Mouse (Mus musculus) left cerebral cortex, postnatal 14 days (tissue): ENCODE results near the gene Serpina11. TPM values are rescaled to one million over a fixed set of nuclear protein-coding genes. Genes with fewer than 3 reads are reported as not detected.
A peak's percentile ranks its signal among the peaks of the same experiment; 100 is the strongest.

Experiments used
- DNase-seq, 2 experiments: peaks; one replicate each; pipeline ENCODE4 v3.0.0; 2021 to 2022; ENCODE audit warnings: low spot score in 2 of 2, mixed read lengths in 1 of 2
- intact Hi-C: fragments of 180-260 bp; cut with DNase I; formaldehyde crosslinking; loops from one replicate; pipeline ENCODE4 v1.15.1; 2025
- long read RNA-seq, 2 experiments: library from polyadenylated mRNA; stranded (forward); transcript quantifications; one replicate each; pipeline ENCODE4 v2.0.0; 2021
- total RNA-seq, 2 experiments: library from RNA; stranded (reverse); gene quantifications; 2 replicates each; pipeline ENCODE4 v1.2.3; 2021

Gene Serpina11
- total RNA-seq, result not detected
- long read RNA-seq, experiment 1, result 0 reads
- long read RNA-seq, experiment 2, result 0 reads

- no peak for DNase-seq
- intact Hi-C loops, result no loop called here
Observed at GRCm38 (mm10) chr12:103989857-103990256, at the start of gene Serpina11. TSS of gene Serpina11 (minus strand) at chr12:103989957.

- intact Hi-C loops, result no loop called here
- no peak for DNase-seq
Observed at GRCm38 (mm10) chr12:104038181-104038580, 48.4 kb upstream of the Serpina11 start.

GRCm38 (mm10) chr12:104033752-104034151, 44.0 kb upstream of the Serpina11 start:
- intact Hi-C loops, result no loop called here
- no peak for DNase-seq

GRCm38 (mm10) chr12:104029986-104030385, 40.2 kb upstream of the Serpina11 start:
- intact Hi-C loops, result no loop called here
- DNase-seq, result no peak

GRCm38 (mm10) chr12:104015280-104015679, 25.5 kb upstream of the Serpina11 start:
- intact Hi-C loops, result no loop called here
- no peak for DNase-seq

- intact Hi-C loops, result no loop called here
- DNase-seq, result no peak
Observed at GRCm38 (mm10) chr12:104013620-104014019, 23.9 kb upstream of the Serpina11 start, which contains the start of gene Serpina9. TSS of gene Serpina9 (minus strand) at chr12:104013755.

- no peak for DNase-seq
- intact Hi-C loops, result no loop called here
Observed at GRCm38 (mm10) chr12:104004689-104005088, 14.9 kb upstream of the Serpina11 start.

GRCm38 (mm10) chr12:104003238-104003612, 13.5 kb upstream of the Serpina11 start:
- no peak for DNase-seq
- intact Hi-C loops, result no loop called here

GRCm38 (mm10) chr12:104002569-104003237, 12.9 kb upstream of the Serpina11 start:
- intact Hi-C loops, result no loop called here
- no peak for DNase-seq

GRCm38 (mm10) chr12:104000594-104000993, 10.8 kb upstream of the Serpina11 start:
- DNase-seq, result no peak
- intact Hi-C loops, result no loop called here

- peak; percentile 40 to 52 for DNase-seq
- intact Hi-C loops, result loop anchor here (5.0 kb wide), 1 partner anchor 418 kb away; no protein-coding TSS in a partner anchor
Observed at GRCm38 (mm10) chr12:103999611-104000010, 9.9 kb upstream of the Serpina11 start.

GRCm38 (mm10) chr12:103996513-103996912, 6.8 kb upstream of the Serpina11 start:
- intact Hi-C loops, result loop anchor here (5.0 kb wide), 1 partner anchor 421 kb away; no protein-coding TSS in a partner anchor

GRCm38 (mm10) chr12:103995292-103996072, 5.7 kb upstream of the Serpina11 start:
- intact Hi-C loops, result loop anchor here (1.0 to 5.0 kb wide), 2 partner anchors 74 to 422 kb away; no protein-coding TSS in a partner anchor

More at GRCm38 (mm10) chr12:103996513-103996912, 6.8 kb upstream of the Serpina11 start:
- no peak for DNase-seq

GRCm38 (mm10) chr12:103992945-103993344, 3.2 kb upstream of the Serpina11 start:
- DNase-seq, result peak in 1 of 2 experiments; percentile 44
- intact Hi-C loops, result no loop called here

More at GRCm38 (mm10) chr12:103995292-103996072, 5.7 kb upstream of the Serpina11 start:
- DNase-seq, result peak; percentile 89 to 91

- no peak for DNase-seq
- intact Hi-C loops, result no loop called here
Observed at GRCm38 (mm10) chr12:103989514-103989767, 316 bp downstream of the Serpina11 start.

- intact Hi-C loops, result no loop called here
- DNase-seq, result no peak
Observed at GRCm38 (mm10) chr12:103988754-103989513, 823 bp downstream of the Serpina11 start.

GRCm38 (mm10) chr12:103985868-103986267, 3.9 kb downstream of the Serpina11 start:
- intact Hi-C loops, result no loop called here
- DNase-seq, result no peak

- intact Hi-C loops, result no loop called here
- peak; percentile 77 to 79 for DNase-seq
Observed at GRCm38 (mm10) chr12:103984935-103985334, 4.8 kb downstream of the Serpina11 start.

GRCm38 (mm10) chr12:103981646-103982360, 8.0 kb downstream of the Serpina11 start:
- DNase-seq, result peak in 1 of 2 experiments; percentile 50
- intact Hi-C loops, result no loop called here
